Mouse (Mus musculus) lung, postnatal 0 days (tissue): ENCODE data around the gene S100a14.

ENCODE experiments used
- CTCF ChIP-seq: IDR thresholded peaks from 2 replicates; pipeline ENCODE4 v1.5.1; 2016; ENCODE audit warnings: antibody characterized with exemption, mild to moderate bottlenecking
- EP300 ChIP-seq: IDR thresholded peaks from 2 replicates; pipeline ENCODE4 v1.6.1; 2016; ENCODE audit warnings: antibody characterized with exemption, mild to moderate bottlenecking, control low read depth

GRCm38 (mm10) chr3:90540904-90541303 lies 14.2 kb downstream of the S100a14 start:
- peak; percentile 81 for TF ChIP-seq EP300
- TF ChIP-seq CTCF = no peak
